Mouse (Mus musculus): Measurements from ENCODE around the gene Lgals2.
A peak's percentile ranks its signal among the peaks of the same experiment; 100 is the strongest.

The Lgals2 gene

DNA sequence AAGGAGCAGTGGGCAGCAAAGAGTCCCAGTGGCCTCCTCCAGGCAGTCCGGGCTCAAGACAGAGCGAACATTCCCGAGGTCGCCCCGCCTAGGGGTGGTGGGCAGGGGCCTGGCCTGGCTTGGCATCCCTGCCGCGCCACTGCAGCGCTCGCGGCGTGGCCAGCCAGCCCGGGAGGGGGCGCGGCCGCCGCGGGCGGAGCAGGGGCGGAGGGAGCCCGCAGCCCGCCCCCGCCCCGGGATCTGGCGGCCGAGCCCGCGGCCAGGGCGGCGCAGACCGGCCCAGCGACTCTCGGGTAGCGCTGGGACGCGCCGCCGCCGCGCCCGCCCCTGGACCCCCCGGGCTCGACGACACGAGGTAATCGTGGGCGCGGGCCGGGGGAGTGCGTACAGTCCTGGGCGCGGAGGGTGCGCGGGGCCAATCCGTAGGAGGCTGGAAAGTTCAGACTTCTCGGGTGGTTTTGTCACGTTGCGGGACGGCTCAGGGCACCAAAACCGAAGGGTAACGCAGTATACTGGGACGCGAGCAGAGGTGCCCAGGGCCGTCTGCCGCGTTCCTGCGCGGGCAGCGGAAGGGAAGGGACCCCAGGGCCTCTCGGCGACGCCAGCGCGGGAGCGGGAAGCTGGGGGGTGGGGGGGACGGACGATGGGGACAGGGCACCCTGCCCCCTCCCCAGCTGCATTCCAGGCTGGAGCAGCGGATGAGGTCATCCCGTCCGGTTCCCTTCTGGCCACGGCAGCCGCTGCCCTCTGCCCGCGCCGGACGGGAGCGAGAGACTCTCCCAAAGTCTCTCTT is 12.8 kb downstream of the Lgals2 start, which contains the start of gene Cdc42ep1:
Gene Cdc42ep1 (plus strand): TSS at position 254 of the 793 bp plus-strand sequence.
- peak; percentile 48 for DNase-seq

DNA sequence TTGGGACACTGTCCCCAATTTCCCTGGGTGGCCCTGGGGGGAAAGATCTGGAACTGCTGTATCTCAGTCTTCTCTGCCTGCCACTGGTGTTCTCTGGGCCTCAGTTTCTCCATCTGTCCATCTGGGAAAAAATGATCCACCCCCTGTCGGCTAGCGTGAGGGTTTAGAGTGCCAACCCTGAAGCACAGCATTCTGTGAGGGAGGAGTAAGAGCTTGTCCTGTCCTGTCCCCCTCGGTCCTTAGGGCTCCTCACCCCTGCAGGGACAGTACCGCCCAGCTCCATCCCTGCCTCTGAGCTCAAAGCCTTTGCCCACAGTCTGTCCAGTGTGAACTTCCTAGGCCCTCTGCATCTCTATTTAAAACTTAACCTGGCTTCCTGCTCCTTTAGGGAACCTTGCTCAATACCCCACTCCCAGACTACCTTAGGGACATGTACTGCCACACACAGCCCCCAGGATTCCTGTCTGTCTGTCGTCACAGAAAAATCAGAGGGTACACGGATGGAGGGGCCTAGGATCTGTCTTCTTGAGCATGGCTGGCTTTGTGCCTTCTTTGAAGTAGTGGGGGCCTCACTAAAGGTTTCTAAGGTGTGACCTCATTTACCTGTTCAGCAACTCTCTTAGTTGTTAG is 14.1 kb downstream of the Lgals2 start:
- DNase-seq: no peak

DNA sequence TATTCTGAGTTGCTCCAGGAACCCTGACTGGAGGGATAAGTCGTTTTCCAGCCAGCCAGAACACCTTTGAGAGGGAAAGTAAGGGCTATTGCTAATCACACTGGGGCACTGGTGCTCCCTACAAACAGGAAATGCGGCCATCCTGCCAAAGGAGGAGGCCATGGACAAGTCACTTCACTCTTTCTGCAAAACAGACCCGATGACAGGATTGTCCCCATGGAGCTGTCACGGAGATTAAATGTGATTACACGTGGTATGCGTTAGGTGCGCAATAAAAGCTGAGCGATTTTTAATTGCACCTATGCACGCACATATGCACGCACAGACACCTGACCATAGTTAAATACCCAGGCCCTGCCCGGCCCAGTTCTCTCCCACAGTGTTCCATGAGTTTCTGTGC is 14.6 kb downstream of the Lgals2 start:
- DNase-seq: no peak

DNA sequence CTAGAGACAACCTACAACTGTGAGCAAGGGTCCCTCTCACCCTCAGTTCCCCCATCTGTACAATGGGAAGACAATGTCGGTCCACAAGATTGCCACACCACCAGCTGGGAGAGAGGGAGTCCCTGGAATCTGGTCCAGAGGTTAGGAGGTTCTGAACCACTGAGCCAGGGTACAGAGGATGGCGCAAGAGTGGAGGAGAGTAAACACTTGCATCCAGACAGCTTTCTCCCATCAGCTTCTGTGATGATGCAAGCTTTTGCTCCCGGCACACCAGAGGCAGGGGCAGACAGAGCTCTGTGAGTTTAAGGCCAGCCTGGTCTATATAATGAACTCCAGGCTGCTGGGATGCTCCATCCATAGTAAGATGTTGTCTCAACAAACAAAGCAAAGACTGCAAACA is 15.1 kb downstream of the Lgals2 start:
- DNase-seq: no peak

DNA sequence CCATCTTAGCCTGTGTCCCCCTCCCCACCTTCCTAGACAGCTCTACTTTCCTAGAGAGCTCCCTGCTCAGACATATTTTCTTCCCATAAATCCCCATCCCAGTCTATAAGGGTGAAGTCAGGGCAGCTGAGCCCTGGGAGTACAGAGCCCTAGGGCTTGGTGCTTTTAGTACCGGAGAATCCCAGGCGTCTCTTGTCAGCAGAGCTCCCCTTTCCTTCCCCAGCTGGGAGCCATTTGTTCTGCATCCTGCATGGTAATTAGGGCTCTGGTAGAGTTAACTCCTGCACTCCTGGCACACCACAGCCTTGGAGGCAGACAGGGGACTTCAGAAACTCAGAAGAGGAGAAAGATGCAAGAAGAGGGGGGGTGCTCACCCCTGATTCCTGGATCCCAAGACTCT is 15.6 kb downstream of the Lgals2 start:
- DNase-seq: no peak

DNA sequence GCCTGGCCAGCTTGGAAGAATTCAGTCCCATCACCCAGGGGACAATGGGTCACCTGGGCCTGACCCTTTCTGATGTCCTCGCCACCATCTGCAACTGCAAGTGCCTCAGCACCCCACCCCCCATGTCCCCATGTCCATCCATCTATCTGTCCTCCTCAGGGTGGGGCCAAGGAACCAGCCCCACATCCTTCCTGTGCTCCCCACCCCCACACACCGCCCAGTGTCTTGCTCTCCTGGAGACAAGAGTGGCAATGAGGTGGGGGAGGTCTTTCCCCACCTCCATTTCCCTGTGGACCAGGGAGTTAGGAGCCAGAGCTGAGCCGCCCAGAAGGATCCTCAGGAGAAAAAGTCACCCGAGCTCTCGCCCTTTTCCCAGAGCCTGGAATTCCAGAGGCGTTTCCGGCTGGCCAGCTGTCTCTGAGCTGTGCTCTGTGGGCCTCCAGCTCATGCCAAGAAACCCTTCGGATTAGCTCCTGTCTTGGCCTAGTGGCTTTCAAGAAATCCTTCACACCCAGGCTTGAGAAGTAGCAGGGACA is 19.2 kb downstream of the Lgals2 start:
- DNase-seq: no peak

DNA sequence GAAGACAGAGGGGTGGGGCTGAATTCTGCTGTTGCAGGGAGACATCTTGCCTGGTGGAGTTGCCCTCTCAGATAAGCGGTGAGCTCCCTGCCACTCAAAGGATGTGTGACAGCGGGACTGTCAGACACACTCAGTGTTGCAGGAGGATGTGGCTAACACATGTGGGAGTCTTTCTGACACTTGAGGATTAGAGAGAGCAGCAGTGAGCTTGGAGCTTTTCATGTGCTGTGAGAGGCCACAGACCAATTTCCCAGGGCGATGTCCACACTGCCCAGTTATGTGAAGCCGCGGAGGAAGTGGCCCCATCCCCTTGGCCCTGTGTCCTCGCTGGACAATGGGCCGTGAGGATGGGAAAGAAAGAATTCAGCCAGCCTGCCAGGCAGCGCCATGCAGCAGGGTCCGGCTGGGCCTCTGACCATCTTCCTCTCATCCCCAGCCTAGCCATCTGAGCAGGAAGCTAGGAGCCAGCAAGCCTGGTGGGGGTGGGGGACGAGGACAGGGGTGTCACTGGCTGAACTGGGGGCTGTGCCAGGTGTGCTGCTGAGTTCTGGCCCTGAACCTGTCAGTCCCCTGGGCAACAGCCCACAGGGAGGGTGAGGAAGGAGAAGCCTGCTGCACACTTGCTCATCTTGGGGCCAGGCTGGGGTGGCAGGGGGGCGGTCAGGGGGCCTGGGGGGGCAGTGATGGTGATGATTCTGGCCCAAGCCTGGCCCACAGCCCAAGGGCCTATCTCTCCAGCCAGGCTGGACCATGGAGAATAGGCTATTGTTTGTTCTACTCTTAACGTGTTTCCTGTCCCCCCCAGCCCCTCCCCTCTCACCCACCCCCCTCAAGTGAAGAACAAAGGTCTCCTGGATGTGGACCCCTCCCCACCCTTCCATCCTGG is 19.9 kb downstream of the Lgals2 start:
- DNase-seq: peak; percentile 52

DNA sequence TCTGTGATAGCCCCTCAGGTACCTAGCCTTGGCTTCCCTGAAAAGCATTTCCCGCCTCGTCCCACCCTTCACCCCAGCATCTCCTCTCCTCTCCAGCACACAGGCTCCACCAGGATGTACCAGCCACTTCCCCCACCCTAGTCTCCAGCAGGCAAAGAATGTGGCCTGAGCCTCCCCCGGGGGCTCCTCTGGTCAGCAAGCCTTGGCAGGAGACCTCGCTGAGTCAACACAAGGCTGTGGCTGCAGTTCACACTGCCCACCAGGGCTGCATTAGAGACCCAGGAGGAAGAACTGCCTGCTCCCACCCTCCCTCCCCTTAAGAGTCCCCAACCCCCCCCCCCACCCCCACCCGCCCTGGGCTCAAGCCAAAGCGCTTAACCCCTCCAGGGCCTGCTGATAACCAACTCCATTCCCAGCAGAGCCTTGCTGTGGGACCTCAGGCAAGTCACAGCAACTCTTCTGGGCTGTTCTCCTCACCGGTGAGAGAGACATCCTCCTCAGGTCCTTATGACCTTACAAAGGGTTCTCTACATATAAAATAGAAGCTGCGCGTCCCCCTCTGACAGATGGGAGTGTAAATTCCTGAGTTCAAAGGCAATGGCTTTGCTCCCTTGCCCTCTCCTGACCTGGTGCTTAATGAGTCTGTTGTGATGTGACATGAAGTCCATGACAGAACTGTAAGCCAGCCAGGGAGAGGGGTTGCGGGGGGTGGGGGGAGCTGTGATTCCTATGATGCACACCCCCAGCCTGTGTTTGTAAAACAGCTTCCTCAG is 20.9 kb downstream of the Lgals2 start:
- no peak for DNase-seq

DNA sequence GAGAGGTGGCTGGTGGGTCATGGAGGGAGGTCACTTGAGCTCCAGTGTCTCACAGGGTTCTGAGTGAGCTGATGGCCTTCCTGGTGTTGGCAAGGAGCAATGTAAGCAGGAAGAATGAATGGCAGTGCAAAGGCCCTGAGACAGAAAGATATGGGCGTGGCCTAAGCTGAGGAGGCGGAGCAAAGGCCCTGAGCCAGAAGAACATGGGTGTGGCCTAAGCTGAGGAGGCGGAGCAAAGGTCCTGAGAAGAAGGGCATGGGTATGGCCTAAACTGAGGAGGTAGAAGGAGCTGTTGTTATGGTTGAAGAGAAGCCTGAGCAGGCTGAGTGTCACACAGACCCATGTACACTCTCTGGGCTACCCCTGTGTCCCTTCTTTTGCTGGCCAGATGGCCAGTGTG is 21.7 kb downstream of the Lgals2 start:
- DNase-seq: peak; percentile 46

DNA sequence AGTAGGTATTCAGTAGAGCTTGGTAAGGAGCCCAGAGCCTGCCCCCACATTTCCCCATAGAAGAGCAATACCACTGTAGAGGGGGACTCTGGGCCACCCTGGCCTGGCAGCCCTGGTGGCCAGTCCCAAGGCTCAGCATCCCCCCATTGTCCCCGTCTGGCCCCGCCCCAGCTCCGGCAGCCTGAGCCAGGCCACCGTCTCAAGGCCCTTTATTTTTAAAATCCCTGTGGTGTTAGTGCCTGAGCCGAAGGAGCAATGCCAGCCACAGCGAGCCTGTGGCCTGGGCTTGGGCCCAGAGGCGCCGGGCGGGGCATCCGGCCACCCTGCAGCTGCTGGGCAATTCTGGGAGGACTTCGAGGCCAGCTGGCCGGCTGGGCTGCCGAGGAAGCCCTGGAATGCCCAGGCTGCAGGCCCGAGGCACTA is 22.6 kb downstream of the Lgals2 start:
- no peak for DNase-seq

DNA sequence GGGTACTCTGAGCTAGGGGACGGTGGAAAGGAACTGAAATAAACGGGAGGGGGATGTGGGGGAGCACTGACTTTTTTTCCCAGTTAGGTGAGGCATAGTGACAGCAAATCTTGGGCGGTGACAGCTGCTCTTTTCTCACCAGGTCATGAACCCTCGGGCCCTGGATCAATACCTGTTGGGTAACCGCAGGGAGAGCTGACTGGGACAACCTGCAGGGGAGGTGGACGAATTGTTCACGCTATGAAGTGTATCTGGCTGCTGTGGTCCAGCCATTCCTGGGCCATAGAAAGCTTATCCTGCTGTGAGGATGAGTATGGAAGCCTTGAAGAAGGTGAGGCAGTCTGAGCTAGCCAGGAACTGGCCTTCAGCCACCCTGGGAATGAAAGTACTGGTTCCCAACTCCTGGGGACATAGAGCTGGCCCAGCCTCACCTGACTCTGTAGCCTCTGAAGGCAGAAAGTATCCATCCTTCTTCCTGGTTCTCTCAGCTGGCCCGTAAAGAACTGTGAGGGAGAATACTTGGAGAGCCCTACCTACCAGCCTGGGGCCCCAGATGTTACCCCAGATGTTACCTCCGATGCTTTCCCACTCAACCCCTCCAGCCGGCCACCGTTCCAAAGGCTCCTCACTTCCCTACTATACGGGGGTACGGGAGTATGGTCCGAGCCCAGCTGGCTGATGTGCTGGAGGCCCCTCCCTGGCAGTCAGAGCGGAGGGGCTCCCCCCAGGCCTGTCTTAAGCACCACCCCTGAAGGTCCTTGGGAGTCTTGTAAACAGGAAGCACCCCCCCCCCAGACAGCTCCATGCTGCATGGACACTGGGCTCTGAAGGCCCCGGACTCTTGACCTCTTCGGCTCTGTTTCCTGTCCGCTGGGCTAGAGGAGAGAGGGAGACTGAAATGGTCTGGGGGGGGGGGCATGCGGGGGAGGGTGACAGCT is 23.3 kb downstream of the Lgals2 start:
- no peak for DNase-seq

DNA sequence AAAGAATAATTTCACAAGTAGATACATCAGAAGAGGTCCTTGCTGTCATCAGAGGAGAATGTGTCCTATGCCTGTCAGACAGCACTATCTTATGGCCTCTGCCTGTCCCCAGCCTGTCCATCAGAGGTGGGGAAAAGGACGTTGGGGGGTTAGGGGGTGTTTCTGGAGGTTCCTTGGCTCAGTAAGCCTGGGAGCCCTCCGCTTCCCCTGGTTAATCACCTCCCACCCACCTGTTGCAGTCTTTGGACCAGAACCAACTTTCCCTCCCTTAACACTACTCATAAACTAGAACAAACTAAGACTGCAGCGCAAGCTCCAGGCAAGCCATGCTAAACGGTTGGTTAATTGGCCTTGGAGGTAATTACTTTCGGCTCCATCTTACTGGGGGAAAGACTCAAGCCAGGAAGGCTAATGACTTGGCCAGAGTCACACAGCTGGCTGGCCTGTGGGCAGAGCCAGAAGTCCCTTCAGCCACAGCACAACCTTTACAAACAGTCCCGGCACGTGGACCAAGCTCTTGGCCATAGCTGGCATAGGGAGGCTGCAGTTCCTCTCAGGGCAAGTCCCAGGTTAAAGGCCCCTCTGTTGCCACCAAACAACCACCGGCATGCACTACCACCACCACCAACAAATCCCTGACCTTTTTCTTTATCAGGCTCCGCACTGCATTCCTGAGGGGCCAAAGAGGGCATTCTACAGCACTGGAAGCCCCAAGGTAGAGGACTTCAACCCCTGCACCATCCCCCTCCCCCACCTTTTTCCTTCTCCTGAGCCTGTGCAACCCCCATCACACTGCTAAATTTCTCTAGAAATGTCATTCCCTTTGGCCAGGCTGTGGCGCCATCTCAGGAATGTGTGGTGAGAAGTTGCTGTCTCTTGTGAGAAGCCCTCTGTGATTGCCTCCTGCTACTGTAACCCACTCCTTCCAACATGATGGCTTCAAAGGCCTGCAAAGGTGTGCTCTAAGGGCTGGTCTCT is 24.3 kb downstream of the Lgals2 start:
- no peak for DNase-seq

DNA sequence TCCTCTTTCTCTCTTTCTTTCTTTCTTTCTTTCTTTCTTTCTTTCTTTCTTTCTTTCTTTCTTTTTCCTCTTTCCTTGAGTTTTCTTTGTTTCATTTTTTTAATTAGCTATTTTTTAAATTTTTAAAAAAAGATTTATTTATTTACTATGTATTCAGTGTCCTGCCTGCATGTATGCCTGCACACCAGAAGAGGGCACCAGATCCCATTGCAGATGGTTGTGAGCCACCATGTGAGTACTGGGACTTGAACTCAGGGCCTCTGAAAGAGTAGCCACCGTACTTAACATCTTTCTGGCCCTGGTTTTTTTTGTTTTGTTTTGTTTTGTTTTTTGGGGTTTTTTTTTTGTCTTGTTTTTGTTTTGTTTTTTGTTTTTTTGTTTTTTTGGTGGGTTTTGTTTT is 25.7 kb downstream of the Lgals2 start:
- DNase-seq: no peak

DNA sequence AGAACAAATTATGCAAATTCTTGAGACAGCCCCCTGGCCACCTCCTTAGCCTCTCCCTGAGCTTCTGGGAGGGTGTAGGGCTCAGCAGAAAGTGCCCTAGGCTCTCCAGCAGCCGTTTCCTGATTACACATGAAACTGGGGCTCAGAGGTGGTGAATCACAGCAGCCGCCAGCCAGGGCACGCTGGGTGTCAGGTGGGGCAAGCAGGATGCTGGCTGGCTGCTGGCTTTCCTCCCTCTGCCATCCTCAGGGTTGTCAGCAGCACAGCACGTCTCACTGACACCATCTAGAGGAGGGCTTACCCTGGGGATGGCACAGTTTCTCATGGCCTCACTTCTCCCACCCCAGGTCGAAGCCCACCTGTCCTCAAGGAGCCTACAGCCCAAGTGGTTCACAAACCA is 27.0 kb downstream of the Lgals2 start:
- DNase-seq: peak; percentile 76

DNA sequence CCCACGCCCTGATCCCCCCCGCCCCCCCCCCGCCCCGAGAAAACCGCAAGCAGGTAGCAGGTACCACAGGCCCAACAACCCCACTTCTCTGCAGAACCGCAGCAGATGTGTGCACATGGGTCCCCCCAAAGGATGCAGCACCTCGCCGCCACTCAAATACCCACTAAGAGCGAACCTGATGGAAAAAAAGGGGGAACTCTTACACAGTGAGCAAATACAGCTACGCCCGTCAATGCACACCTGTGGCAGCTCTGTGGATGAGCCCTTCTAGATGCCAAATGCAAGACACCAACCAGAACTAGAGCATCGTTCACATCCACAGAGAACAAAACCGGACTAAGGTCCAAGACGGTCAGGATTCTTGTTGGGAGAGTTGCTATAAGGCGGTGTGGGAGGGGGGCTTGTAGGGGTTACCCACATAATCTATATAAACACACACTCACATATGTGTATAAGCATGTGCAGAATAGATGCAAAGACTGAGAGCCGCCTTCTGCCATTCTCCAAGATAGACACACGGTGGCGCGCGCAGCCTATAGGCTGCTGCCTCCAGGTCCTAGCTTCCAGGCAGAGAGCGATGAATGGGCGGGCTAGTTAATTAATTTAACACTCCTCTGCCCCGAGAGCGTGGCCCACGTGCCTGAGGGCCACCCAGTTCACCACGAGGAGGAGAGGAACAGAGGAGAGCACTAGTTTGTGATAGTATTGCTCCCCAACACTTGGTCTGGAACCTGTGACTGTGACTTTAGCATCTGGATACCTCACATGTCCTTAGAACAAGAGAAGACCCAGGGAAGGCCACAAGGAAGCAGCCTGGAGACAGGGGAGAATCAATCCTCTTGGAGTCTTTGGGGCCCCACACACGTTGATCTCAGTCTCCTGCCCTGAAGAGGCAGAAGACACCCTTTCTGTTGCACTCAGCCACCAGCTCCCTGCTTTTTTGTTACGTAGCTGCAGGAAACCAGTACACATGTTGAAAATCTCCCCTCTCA is 28.8 kb downstream of the Lgals2 start:
- DNase-seq: peak; percentile 83

DNA sequence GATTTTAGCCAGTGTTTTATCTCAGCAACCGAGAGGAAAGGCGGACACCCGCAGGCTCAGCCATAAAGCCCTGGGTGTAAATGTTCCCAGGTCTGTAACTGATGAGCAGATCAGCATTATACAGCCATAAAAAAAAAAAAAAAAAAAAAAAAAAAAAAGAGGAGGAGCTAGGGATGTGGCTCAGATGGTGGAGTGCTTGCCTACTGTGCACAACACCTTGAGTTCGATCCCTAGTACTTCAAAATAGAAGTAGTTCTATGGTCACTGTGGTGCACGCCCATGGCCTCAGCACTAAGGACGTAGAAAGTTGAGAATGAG is 39.3 kb downstream of the Lgals2 start:
- no peak for DNase-seq

DNA sequence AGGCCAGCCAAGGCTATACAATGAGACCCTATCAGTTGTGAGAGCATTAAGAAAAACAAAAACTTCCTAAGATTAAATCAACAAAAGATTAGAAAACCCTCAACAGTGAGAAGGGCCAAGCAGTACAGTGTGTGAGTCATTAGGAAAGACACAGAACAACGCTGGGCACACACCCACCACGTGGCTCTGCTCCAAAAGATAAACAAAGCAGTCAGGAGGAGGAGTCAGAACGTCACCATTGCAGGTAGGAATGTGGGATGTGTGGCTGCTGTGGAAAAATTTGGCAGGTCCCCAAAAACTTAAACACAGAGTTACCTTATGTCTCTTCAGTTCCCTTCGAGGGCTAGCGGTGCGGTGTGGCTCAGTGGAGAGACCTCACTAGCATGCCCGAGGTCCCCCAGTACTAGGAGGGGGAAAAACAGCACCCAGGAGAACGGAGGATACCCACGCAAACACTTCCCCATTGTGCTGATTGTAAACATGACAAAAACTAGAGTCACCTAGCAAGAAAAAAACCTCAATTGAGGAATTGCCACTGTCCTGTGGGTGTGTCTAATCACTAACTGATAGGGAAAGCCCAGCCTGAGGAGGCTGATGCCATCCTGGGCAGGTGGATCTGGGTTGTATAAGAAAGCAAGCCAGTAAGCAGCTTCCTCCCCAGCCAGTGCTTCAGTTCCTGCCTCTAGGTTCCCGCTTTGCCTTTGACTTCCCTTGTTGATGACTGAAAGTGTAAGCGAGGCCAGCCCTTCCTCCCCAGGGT is 39.8 kb downstream of the Lgals2 start:
- DNase-seq: no peak

DNA sequence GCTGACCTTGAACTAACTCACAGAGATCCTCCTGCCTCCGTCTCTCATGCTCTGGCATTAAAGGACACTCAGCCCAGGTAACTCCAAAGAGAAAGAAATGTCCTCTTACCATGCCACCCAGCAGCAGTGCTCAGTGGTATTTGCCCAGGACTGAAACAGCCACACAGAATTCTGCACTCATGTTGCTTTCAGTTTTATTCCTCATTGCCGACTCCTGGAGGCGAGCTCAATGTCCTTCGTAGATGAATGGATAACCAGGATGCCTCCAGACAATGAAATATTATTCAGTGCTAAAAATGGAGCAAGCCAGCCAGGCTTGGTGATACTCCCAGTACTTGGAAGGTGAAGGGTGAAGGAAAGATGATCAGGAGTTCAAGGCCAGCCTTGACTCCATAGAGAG is 41.7 kb downstream of the Lgals2 start:
- DNase-seq: no peak

Data from thymus, postnatal 4 days (tissue).